Mouse (Mus musculus) 416B (cell line): Measurements from ENCODE around the gene Lman1l.

Source experiments
- DNase-seq: peaks from one replicate; pipeline ENCODE4 v3.0.0; 2011; ENCODE audit warnings: low read depth

Gene Lman1l

DNA sequence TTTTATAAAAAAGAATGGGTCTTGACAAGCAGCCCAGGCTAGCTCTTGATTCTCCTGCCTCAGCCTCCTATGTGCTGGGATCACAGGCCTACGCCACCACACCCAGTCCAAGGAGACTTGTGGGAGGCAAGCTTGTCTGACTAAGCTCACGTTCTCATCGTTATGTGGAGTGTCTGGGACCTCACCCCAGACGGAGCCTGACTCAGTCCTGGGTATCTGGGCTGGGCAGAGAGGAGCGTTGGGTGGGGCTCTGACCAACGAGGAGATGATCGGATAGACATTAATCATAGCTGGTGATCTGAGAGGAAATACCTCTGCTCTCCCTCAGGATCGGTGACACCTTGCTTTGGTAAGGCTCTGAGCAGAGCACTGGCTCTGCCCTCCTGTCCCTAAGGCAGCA lies 1.7 kb downstream of the Lman1l start:
- no peak for DNase-seq

DNA sequence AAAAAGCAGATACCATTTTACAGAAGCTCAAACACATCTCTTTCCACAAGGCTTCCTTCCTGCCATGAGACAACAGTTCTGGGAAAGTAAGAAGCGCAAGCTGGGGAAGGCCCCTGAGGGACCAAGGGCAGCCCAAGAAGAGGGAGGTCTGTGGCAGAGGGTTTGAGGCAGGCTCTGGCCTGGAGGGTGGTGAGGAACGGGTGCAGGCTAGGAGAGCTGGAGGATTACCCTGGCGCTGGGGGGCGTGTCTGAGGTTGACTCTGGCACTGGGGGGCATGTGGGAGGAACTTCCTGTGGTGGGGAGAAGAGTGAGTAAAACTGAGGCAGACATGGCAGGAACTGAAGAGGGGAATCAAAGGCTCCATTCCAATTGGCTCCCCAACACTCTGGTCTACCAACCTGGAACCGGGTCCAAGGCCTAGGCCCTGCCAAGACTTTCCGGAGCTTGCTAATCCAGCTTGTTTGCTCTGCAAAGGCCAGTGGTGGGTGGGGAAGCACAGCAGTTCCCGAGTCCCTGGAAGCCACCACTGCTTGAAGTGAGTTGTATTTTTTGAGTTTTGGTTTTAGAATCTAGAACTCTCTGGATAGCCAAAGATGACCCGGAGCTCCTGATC lies 2.9 kb downstream of the Lman1l start:
- peak; percentile 59 for DNase-seq

DNA sequence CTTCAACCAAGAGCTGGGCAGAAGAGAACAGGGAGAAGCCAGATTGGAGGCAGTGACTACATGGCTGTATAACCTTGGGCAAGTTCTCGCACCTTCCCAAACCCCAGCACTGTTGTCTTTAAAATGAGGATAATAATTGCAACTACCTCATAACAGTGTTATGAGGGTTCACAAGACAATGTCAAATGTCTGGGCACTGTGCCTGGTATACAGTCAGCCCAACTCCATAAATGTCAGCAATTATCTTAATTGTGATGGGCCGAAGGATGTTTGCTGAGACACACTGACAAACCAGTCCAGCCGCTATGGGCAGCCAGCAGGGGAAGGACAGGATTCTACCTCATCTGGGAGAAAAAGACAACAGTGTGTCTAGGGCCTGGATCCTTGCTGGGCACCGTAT lies 5.8 kb downstream of the Lman1l start:
- no peak for DNase-seq

DNA sequence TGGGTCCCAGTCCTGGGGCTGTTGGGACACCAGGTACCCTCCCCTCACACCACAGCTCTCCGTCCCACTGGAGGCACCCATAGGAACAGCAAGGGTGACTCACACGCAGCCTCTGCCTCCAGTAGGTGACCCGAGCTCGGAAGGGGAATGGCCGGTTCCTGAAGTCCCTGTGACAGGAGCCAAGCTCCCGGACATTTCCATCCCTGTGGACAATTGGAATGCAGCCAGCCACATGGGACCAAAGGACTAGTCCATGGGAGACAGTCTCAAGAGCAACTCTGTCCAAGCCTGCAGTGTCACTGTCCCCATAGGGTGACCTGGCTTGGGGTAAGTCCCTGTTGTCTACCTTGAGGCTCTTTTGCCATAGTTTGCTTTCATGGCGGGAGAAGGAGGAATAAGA lies 6.6 kb downstream of the Lman1l start:
- DNase-seq, result no peak

DNA sequence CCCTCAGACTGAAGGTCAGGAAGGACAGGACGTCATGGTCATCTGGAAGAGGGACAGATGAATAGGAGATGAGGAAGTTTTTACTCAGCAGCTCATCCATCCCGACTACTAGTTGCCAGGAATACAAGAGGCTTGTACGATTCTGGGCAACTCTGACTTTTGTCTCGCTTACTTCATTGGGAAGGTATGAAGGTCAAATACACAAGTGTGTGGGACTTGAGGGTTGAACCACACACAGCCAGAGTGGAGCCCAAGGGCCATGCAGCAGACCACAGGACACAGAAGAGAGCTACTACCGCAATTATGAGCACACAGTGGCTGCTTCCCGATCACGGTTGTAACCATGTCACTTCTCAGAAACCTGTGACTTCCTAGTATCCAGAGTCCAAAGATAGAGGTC lies 8.0 kb downstream of the Lman1l start:
- DNase-seq, result no peak

DNA sequence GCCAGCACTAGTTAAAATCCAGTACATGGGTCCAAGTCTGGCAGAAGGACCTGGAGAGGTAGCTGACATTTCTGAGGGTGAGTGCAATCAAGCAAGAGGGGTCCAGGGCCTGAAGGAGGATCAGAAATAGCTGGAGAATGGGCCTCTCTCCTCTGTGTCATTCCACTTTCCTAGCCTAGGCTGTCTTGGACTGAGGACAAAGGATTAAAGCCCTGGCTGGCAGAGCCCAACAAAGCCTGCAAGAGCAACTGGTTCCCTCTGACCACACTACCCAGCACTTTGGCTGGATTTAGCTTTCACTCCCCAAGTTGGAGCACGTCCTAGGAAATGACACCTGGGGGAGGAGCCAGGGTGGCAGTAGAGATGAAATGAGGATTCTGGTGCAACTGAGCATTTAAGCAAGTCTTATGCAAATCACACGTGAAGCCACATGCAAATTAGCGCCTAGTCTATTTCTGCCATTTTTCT lies 10.2 kb downstream of the Lman1l start:
- DNase-seq, result no peak

DNA sequence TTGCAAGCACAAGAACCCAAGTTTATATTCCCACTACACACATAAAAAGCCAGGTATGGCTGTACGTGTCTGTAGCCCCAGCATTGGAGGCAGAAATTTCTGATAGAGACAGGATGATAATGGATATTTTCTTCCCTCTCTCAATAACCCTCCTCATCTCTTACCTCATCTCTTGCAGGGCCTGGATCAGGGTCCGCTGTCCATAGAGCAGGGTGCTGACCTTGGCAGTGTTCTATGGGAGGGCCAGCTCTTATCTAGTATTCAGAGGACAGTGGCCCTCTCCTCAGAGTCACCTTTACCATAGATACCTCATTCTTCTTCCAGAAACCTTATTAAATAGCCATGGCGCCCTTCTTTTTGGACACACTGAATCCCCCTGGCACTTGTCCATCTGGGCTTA lies 10.8 kb downstream of the Lman1l start:
- DNase-seq, result no peak

DNA sequence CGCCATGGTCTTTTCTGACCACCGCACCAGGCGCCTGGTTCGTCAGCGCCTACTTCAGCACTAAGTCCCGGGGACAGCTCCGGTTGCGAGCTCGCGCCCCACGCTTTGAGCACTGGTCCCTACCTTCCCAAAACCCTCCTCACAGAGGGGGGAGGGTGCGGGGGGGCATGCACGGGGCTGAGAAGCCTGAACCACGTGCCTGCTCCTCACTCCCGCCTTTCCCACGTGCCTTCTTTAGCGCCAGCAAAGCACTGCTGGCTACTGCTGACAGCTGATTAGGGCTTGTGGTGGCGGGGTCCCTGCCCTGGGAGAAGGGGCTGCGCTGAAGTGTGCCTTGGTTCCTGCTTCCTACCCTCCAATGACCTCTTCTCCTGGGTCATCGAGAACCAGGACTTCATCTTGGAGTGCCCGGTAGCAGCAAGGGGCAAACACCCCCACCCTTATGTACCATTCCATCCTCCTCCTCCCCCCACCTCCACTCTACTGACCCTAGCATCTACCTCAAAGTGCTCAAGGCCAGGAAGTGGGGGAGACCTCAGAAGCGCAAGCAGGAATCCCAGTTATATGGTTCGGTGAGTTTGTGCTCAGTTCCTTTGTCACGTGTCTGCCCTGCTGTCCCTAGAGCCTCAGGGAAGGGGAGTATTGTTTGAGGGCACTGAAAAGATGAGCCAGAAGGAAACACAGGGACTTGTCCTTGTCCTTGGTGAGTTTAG lies 14.3 kb downstream of the Lman1l start, which contains the start of gene Cplx3:
Gene Cplx3 (minus strand): TSS at position 143 of the 713 bp plus-strand sequence.
- DNase-seq, result peak; percentile 34

DNA sequence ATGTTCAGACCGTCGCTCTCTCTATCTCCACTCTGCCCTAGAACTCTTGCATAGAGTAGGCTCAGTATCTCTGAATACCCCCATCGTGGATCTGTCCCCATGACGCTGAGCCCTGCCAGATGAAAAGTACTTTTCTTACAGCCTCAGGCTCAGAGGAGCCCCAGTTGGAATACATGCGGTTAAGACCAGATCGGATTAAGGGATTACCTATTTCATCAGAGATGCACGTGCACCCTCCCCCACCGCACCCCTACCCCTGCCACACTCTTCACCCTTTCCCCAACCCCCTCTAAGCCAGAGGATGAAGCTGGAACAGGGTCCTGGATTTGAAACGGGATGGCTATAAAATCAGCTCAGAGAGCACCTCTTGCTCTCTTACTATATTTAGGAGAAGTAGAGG lies 15.1 kb downstream of the Lman1l start:
- no peak for DNase-seq

DNA sequence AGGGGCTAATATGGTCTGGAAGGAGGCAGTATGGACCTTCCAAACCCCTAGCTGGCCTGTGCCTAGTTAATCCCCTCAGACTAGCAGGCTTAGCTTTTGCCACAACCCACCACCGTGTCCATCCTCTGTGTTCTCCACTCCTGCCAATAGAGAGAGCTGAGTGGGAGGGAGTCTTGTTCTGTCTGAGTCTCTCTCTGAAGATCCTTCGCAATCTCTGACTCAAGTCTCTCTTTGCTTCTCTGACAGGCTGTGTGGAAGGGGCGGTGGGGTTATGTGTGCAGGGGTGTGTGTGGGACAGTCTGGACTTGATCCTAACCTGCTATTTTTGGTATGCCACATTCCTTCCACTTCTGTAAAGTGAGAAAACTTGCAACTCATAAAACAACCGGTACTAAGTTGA lies 15.7 kb downstream of the Lman1l start:
- DNase-seq, result no peak

DNA sequence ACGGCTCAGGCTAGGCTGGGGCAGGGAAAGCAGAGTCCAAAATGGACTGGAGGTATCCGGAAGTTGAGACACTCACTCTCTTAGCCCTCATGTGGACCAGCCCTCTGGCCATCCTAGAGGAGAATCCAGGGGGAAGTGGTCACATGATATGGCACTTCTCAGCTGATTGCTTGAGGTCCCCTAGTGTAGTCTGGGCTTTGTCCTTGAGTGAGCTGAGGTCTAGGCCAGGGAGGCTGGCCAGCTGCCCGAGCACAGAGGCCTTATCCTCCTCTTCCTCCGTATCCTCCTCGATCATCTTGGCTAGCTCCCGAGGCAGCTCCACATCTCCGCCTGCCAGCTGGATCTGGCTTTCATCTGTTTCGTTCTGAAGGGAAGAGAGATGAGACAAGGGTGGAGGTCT lies 18.5 kb downstream of the Lman1l start:
- no peak for DNase-seq

DNA sequence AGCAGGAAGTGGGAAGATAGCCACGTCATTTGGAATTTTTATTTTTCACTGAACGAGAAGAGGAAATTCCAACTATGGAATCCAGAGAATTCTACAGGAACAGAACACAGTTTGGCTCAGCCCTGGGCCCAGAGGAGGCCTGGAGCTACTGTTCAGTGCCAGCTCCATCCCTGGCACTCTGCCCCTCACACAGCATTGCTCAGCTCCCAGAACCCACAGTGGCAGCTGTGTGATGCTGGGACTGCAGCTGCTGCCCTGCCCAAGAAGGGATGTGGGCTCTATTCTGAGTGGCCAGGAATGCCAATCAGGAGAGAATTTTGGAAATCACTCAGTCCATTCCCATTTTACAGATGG lies 19.2 kb downstream of the Lman1l start:
- no peak for DNase-seq

DNA sequence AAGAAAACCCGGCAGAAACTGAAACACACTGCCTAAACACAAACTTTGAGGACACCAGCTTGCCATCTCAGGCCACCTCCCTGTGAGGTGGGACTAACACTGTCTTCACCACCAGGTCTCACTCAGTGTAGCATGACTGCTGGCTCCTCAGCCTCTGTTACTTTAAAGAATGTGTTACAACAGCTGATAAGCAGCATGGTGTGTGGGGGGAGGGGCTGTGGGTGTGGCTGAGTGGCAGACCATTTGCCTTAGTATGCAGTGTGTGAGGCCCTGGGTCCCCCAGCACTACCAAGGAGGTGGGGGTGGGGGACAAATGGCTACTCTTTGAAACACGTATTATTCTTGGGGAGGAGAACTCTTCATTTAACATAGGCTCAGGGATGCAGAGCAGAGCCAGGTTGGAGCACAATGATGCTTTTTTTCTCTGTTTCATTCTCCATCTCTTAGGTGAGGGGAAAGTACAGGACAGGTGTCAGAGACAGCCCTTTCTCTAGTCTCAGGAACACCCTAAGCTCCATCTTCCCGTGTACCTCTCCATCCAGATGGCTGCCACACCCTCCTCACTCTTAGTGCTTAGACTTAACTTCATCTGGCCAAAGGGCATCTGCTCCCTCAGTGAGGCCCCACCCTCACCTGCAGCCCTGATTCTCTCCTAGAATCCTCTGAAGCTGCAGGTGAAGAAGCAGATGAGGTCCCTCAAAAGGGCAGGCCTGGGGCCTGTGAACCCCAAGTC lies 19.8 kb downstream of the Lman1l start:
- DNase-seq, result no peak

DNA sequence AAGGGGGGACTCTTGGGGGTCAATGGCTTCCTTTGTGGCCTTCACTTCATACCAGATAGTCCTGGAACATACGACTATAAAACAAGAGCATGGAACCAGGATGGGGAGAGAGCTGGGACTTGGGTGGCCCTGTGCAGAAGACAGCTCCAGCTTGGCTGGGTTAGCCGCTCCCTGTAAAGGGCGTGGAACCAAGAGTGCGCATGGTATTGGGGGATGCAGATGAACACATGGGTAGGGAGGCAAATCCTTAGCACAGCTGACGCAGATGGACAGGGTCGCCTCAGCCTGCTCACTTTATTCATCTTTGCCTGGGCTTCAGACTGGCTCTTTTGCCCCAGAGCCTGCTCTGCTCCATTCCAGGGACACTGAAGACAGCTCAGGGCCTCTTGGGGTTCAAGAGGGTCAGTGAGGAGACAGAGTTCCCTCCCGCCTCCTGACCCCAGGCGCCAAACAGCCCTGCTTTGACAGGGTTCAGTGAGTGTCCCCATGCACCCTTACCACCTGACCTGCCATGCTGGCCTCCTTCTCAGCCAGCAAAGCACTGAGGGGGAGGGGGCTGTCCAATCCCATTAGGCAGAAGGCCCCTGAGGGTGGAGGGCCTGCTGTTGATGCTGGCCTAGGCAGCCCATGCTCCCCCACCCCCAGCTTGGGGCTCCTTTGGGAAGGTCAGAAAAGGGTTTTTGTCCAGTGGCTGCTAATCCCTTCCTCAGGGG lies 21.6 kb downstream of the Lman1l start:
- DNase-seq, result no peak

DNA sequence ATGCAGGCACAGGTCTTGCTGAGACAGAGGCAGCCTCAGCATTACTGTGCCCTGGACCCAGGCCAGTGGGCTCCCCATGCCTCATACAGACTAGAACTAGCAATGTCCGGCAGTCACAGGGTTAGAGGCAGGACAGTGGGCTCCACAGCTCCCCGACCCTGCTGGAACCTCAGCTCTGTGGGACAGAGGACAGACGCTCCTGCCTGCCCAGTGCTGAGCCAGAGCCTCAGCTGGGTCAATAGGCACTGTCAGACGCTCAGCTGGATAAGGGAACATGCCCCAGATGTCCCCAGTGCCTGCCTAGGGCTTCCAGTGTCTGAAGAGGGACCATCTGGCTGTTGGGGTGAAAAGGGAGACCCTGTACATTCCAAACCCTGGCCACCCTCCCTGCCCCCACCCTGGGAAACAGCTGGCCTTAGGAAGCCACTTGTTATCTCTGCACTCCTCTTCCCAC lies 22.6 kb downstream of the Lman1l start:
- no peak for DNase-seq

DNA sequence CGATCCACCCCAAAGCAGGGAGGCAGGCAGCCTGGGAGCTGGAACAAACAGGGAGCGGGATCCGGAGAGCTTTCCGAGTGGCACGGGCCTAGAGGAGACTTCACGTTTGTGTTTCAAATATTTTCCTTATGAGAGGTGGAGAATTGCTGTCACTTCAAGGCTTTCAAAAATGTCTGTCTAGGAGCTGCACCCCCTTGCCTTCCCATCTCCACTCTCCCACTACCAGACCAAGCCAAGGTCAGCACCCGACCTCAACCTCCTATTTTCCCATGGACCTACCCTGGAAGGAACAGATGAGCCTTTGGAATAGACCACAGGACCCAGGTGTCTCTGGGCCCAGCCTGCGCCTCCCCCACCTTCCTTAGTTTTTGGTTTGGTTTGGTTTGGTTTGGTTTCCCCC lies 23.3 kb downstream of the Lman1l start:
- DNase-seq, result no peak

DNA sequence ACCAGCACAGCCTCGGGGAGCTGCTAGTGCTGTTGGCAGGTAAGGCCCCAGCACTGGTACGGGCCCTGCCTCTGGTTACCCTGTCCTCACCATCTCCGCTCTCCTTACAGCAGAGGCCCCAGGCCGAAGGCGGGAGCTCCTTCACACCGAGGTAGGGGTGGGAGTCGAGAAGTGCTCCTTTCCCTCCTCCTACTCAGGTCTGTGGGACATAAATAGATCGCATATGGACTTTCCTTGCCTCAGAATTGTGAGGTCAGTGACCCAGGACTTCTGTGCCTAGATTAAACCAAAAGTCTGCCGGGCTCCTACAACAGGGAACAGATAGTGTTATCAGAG lies 26.4 kb downstream of the Lman1l start:
- no peak for DNase-seq

DNA sequence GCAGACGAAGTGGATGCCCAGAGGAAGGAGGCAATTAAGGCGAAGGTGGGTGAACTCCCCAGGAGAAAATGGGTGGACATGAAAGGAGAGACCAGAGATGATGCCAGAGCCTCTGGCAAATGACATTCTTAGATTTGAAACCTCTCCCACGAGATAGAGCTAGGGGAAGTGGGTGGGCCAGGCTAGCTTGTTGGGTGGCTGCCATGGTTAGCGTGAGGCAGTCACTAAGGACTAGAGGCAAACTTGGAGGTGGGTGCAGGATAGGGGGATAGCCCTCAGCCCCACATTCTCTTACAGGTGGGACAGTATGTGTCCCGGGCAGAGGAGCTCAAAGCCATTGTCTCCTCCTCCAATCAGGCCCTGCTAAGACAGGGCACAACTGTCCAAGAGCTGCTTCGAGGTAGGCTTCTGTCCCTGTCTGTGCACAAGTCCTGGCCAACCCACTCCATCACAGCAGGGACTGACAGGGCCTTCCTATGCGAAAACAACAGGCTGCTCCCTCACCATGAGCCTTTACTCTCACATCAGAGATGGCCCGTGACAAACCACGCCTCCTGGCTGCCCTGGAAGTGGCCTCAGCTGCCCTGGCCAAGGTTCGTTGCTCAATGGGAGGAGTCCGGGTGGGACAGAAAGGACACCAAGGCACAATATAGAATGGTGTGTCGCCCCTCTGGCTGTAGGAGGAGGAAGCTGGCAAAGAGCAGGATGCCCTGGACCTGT lies 27.0 kb downstream of the Lman1l start:
- no peak for DNase-seq

DNA sequence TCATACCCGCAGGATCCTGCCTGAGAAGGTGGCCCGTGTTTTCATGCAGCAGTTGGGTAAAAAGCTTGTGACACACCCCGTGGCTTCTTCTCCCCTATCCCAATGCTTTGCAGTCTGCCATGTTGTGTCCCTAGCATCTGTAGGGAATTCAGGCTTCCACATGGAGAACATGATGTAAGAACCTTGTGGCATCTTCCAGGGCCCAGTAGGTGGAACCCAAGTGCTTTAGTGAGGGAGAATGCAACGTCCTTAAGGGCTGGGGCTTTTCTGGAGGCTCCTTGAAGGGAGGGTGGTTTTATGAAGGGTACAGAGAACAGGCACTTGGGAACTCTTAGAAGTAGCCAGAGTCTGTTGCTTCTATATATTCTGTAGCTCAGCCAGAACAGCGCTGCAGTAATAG lies 29.8 kb downstream of the Lman1l start:
- peak; percentile 58 for DNase-seq

DNA sequence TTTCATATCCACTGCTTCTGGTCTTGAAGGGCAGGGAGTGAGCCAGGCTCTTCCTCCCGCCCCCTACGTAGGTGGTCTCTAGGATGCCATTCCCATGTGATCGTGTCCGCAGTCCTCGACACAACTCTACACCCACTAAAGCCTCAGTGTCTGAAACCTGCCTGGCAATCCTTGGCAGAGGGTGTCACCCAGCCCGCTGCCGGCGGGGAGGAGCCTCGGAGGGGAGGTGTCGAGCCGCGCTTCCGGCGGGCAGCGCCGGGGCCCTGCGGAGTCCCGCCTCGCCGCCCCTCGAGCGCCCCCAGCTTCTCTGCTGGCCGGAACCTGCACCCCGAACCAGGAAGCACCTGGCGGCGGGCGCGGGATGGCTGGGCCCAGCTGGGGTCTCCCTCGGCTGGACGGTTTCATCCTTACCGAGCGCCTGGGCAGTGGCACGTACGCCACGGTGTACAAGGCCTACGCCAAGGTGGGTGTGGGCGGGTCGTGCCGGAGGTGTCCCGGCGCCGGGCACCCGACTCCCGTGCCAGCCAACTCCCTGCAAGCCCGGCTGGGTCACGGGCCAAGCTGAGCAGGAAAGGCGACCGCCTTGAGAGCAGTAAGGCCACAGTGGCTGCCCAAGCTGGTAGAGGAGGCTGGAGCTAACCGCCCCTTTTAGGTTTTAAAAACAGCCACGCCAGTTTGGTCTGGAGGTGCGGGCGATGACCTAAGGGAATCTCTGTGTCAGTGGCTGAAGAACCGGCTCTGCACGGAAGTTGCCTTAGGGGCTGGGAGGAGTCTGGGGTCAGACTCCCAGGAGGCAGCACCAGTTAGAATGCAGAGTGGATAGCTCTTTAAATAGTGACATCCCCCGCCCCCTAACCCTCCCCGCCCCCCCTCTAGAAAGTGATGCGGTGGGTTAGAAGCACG lies 31.1 kb downstream of the Lman1l start, which contains the start of gene Ulk3:
Gene Ulk3 (plus strand): TSS at position 229 of the 903 bp plus-strand sequence.
- peak; percentile 89 for DNase-seq

DNA sequence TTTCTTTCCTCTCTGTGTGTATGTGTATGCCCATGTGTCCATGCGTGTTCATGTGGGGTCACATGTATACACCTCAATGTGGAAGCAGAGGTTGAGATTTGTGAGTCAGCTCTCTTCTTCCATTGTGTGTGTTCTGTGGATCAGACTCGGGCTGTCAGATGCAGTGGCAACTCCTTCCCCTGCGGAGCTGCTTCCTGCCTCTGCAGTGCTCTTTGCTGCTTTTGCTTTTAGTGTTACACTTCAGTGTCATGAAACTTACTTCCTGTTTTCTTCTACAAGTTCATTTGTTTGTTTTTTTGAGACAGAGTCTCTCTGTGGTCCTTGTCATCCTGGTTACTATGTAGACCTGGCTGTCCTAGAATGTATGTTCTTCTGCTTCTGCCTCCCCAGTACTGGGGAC lies 35.6 kb downstream of the Lman1l start:
- DNase-seq, result no peak
